Mouse (Mus musculus): ENCODE results near the gene Tfpt.
A peak's percentile ranks its signal among the peaks of the same experiment; 100 is the strongest.

The Tfpt gene

GRCm38 (mm10) chr7:3629543-3630477, at the start of gene Tfpt, which contains the start of gene Prpf31:
Gene Tfpt (minus strand): TSS chr7:3629929.
Gene Prpf31 (plus strand): TSS chr7:3629985.
- DNase-seq (ENCODE audit: low spot score): peak; percentile 95

GRCm38 (mm10) chr7:3677342-3677741, 47.6 kb upstream of the Tfpt start, which contains the start of gene Tmc4:
Gene Tmc4 (minus strand): TSS chr7:3677553.
- DNase-seq (ENCODE audit: low spot score): no peak

- DNase-seq (ENCODE audit: low spot score): no peak
Measured at GRCm38 (mm10) chr7:3676371-3676770, 46.6 kb upstream of the Tfpt start.

- no peak for DNase-seq (ENCODE audit: low spot score)
Measured at GRCm38 (mm10) chr7:3675228-3675548, 45.5 kb upstream of the Tfpt start.

GRCm38 (mm10) chr7:3674507-3675227, 44.9 kb upstream of the Tfpt start:
- DNase-seq (ENCODE audit: low spot score): peak; percentile 94

- peak; percentile 34 for DNase-seq (ENCODE audit: low spot score)
Measured at GRCm38 (mm10) chr7:3666921-3667391, 37.2 kb upstream of the Tfpt start.

- peak; percentile 97 for DNase-seq (ENCODE audit: low spot score)
Measured at GRCm38 (mm10) chr7:3665215-3666114, 35.7 kb upstream of the Tfpt start, which contains the start of gene Leng1. Gene Leng1 (minus strand): TSS chr7:3665840.

GRCm38 (mm10) chr7:3664524-3665214, 34.9 kb upstream of the Tfpt start:
- no peak for DNase-seq (ENCODE audit: low spot score)

GRCm38 (mm10) chr7:3658578-3658977, 28.8 kb upstream of the Tfpt start:
- no peak for DNase-seq (ENCODE audit: low spot score)

- no peak for DNase-seq (ENCODE audit: low spot score)
Measured at GRCm38 (mm10) chr7:3656966-3657365, 27.2 kb upstream of the Tfpt start.

GRCm38 (mm10) chr7:3646641-3647040, 16.9 kb upstream of the Tfpt start:
- no peak for DNase-seq (ENCODE audit: low spot score)

- no peak for DNase-seq (ENCODE audit: low spot score)
Measured at GRCm38 (mm10) chr7:3646188-3646587, 16.5 kb upstream of the Tfpt start.

- no peak for DNase-seq (ENCODE audit: low spot score)
Measured at GRCm38 (mm10) chr7:3645488-3646025, 15.8 kb upstream of the Tfpt start.

GRCm38 (mm10) chr7:3644672-3645487, 15.2 kb upstream of the Tfpt start, which contains the start of gene Cnot3:
Gene Cnot3 (plus strand): TSS chr7:3645268.
- peak; percentile 99 for DNase-seq (ENCODE audit: low spot score)

- no peak for DNase-seq (ENCODE audit: low spot score)
Measured at GRCm38 (mm10) chr7:3644348-3644671, 14.6 kb upstream of the Tfpt start.

GRCm38 (mm10) chr7:3643843-3644242, 14.1 kb upstream of the Tfpt start:
- no peak for DNase-seq (ENCODE audit: low spot score)

GRCm38 (mm10) chr7:3643412-3643811, 13.7 kb upstream of the Tfpt start:
- no peak for DNase-seq (ENCODE audit: low spot score)

GRCm38 (mm10) chr7:3630478-3630815, 718 bp upstream of the Tfpt start:
- no peak for DNase-seq (ENCODE audit: low spot score)

GRCm38 (mm10) chr7:3629030-3629429, 699 bp downstream of the Tfpt start:
- no peak for DNase-seq (ENCODE audit: low spot score)

All from retina, embryonic 14.5 days (tissue).